Mouse (Mus musculus): ENCODE measurements around the gene Smim13. TPM values are rescaled to one million over a fixed set of nuclear protein-coding genes. Genes with fewer than 3 reads are reported as not detected.

Gene Smim13
- polyA plus RNA-seq, 1 experiment: 6.5 TPM

DNA sequence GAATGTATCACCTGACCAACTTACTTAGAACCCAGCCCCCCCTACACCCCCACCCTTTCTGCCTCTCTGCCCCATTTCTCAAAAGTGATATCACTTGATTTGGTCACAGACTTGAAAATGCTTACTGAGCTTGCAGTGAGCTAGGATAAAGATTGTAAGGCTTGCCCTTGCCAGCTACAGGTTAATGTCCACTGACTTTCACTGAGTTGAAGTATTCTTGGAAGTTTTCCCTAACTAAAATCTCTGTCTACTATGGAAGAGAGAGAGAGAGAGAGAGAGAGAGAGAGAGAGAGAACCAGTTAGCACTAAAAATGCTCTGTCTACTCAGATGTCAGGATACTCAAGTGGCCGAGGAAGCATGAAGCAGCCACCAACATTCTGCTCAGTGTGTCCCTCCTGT is 30.6 kb upstream of the Smim13 start:
- DNase-seq: no peak
- TF ChIP-seq POLR2A (IDR thresholded peaks at IDR 0.05; ENCODE audit: borderline replicate concordance, extremely low read depth, low read depth, low read length) (no peak), CTCF (IDR thresholded peaks at IDR 0.05; ENCODE audit: insufficient read depth, low read length) (no peak)
- no peak overlapping the region for H3K4me3 ChIP-seq (replicated peaks; ENCODE audit: extremely low read depth, low read depth, low read length)
- no peaks in the 10 kb centered on the region for H3K4me1 ChIP-seq (ENCODE audit: control insufficient read depth, insufficient read depth, low read length)
- 39% methylated on average over 1 of the region's 1 CpGs for WGBS

DNA sequence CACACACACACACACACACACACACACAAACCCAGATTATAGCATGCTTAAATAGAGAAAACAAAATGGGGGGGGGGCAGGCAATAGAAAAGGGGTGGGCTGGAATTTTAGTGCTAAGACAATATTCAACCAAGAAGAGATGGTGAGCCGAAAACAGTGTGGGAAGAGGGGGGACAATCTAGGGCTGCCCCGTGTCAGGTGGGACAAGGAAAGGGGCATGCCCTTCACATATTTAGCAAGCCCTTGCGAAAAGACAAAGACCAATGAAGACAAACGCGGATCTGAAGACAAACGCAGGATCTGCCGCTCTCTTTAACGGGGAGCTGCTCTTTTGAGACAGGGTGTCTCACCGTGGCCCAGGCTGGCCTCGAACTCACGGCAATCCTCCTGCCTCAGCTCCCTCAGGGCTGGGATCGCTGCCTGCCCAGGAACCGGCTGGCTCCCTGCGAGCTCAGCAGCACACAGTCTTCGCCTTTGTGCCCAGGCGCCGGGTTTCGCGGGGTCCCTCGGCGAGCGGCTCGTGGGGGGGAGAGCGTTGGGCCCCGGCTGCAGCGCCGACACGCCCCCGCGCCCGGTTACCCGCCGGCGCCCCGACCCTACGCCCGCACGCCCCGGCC is 29.8 kb upstream of the Smim13 start:
- Histone ChIP-seq H3K4me3 (replicated peaks; ENCODE audit: extremely low read depth, low read depth, low read length) (peak overlapping the region; percentile 10), H3K4me1 (ENCODE audit: control insufficient read depth, insufficient read depth, low read length) (no peaks in the 10 kb centered on the region)
- TF ChIP-seq CTCF (IDR thresholded peaks at IDR 0.05; ENCODE audit: insufficient read depth, low read length) (no peak), POLR2A (IDR thresholded peaks at IDR 0.05; ENCODE audit: borderline replicate concordance, extremely low read depth, low read depth, low read length) (no peak)
- DNase-seq: no peak
- 2% methylated on average over 39 of the region's 39 CpGs for WGBS

DNA sequence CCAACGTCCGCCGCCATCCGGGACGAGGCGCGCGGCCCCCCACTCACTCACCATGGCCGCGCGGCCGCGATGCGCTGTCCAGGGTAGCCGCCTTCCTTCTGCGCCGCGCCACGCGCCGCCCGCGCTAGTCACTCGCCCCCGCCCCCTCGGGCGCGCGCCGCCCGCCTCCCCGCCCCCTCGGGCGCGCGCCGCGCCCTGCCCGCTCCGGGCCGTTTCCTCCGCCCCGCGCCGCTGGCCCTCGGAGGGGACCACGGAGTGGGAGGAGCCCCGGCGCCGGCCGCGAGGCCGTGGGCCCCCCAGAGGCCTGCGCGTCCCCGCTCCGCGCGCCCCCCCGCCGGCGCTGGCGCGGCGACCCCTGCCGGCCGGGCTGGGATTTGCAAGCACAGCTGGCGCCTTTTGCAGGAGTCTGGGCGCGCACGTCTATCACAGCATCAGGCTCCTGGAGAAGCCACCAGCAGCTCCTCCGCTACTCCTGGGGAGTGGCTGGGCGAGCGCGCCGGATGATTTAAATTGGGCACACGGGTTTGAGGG is 29.3 kb upstream of the Smim13 start, which contains the start of gene Elovl2:
TSS of gene Elovl2 (minus strand) at position 102 of the 531 bp plus-strand sequence.
- peak within 1 kb of the TSS; percentile 36 for H3K4me3 ChIP-seq (replicated peaks; ENCODE audit: extremely low read depth, low read depth, low read length)
- WGBS: 3% methylated on average over 62 of the region's 77 CpGs
- TF ChIP-seq CTCF (IDR thresholded peaks at IDR 0.05; ENCODE audit: insufficient read depth, low read length): no peak
- no peak for TF ChIP-seq POLR2A (IDR thresholded peaks at IDR 0.05; ENCODE audit: borderline replicate concordance, extremely low read depth, low read depth, low read length)
- DNase-seq: peak; percentile 48
- no peaks in the 10 kb centered on the region for H3K4me1 ChIP-seq (ENCODE audit: control insufficient read depth, insufficient read depth, low read length)

DNA sequence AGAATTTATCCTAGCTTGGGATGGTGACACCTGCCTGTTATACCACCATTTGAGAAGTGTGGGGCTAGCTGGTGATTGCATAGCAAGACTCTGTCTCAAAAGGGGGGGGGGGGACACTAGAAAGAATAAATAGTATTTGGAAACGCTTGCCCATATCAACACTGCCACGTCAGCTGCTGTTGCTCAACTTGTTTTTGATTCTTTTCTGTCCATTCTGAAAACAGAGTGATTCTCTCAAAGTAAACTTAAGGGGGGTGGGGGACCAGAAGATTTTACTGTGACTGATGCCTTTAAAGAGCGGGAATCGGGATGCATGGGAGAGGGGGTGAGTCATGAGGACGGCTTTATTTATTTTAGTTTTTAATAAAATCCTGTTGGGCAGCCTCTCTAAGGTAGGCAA is 23.1 kb upstream of the Smim13 start:
- no peak for DNase-seq
- TF ChIP-seq POLR2A (IDR thresholded peaks at IDR 0.05; ENCODE audit: borderline replicate concordance, extremely low read depth, low read depth, low read length) (no peak), CTCF (IDR thresholded peaks at IDR 0.05; ENCODE audit: insufficient read depth, low read length) (no peak)
- 33% methylated on average over 5 of the region's 5 CpGs for WGBS
- H3K4me1 ChIP-seq (ENCODE audit: control insufficient read depth, insufficient read depth, low read length): no peaks in the 10 kb centered on the region
- no peak overlapping the region for H3K4me3 ChIP-seq (replicated peaks; ENCODE audit: extremely low read depth, low read depth, low read length)

DNA sequence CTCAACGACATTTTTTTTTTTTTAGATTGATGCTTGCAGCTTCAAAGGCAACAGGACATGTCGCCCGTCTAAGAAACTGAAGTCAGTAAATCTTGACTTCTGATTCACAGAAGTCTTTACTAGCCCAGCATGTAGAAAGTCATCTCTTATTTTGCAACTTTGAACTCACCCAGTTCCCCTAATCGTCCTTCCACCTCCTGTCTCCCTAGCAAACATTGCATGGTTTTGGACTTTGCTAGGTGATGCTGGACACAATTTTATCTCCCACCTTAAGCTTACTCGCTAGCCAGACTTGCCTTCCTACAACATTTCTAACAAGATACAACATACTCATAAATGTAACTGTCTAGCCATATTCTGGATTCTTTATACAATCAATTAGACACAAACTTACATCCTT is 21.6 kb upstream of the Smim13 start:
- Histone ChIP-seq H3K4me3 (replicated peaks; ENCODE audit: extremely low read depth, low read depth, low read length) (no peak overlapping the region), H3K4me1 (ENCODE audit: control insufficient read depth, insufficient read depth, low read length) (no peaks in the 10 kb centered on the region)
- TF ChIP-seq POLR2A (IDR thresholded peaks at IDR 0.05; ENCODE audit: borderline replicate concordance, extremely low read depth, low read depth, low read length) (no peak), CTCF (IDR thresholded peaks at IDR 0.05; ENCODE audit: insufficient read depth, low read length) (no peak)
- no peak for DNase-seq
- 81% methylated on average over 5 of the region's 5 CpGs for WGBS

DNA sequence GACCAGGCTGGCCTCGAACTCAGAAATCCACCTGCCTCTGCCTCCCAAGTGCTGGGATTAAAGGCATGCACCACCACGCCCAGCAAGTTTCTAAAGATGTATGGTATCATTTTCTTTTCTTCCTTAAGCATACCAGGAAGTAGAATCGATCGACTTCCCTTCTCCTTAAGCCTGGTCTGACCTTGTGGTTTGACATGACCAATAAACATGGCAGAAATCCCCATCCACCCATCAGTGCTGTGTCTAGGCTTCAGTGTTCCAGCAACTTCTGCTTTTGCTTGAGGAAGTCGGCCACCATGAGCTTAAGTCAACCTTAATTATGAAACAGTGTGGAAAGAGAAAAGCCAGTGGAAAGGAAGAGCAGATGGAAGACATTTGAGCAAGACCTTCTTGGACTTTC is 19.4 kb upstream of the Smim13 start:
- H3K4me3 ChIP-seq (replicated peaks; ENCODE audit: extremely low read depth, low read depth, low read length): no peak overlapping the region
- 76% methylated on average over 5 of the region's 5 CpGs for WGBS
- H3K4me1 ChIP-seq (ENCODE audit: control insufficient read depth, insufficient read depth, low read length): no peaks in the 10 kb centered on the region
- TF ChIP-seq CTCF (IDR thresholded peaks at IDR 0.05; ENCODE audit: insufficient read depth, low read length): no peak
- no peak for TF ChIP-seq POLR2A (IDR thresholded peaks at IDR 0.05; ENCODE audit: borderline replicate concordance, extremely low read depth, low read depth, low read length)
- no peak for DNase-seq

DNA sequence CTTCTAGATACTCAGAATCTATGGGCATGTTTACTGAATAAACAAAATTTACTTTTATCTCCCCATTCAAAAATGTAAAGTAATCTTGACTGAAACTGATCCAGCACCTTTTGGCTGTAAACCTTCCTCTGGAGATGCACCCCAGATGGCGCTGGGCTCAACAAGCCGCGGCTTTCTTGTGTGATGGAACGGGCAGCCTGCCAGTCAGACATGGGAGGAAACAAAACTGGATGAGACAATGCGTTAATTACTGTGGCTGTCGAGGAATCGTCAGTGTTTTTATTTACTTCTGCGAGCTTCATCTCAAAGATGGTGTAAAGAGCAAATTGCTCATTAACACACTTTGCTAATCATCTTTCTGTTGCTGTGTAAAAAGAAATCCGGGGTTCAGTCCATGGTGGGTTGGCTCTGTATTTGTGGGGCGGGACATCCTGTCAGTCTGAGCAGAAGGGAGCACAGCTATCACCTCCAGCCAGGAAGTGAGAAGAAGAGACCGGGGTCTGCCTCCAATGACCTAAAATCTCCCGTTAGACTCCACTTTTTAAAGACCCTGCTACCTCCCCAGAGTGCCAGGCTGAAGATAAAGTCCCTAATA is 18.2 kb upstream of the Smim13 start:
- no peak for TF ChIP-seq CTCF (IDR thresholded peaks at IDR 0.05; ENCODE audit: insufficient read depth, low read length)
- no peak for TF ChIP-seq POLR2A (IDR thresholded peaks at IDR 0.05; ENCODE audit: borderline replicate concordance, extremely low read depth, low read depth, low read length)
- 70% methylated on average over 12 of the region's 12 CpGs for WGBS
- Histone ChIP-seq H3K4me3 (replicated peaks; ENCODE audit: extremely low read depth, low read depth, low read length) (no peak overlapping the region), H3K4me1 (ENCODE audit: control insufficient read depth, insufficient read depth, low read length) (no peaks in the 10 kb centered on the region)
- no peak for DNase-seq

DNA sequence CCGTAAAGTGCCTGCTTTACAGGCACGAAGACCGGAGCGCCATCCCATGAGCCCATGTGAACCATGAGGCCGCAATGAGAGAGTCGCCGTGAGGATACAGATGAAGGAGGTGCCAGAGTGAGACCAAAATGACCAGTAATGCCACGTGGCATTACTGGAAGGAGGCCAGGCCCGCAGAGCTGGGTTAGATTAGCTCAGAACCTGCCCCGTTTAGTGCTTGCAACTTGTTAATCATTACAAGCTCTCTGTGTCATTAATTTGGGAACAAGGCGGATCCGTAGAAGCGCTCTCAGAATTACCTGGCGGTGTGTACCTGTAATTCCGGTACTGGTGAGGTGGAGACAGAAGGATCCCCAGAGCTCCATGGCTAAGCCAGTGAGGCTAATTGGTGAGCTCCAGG is 17.4 kb upstream of the Smim13 start:
- WGBS: 86% methylated on average over 15 of the region's 15 CpGs
- DNase-seq: no peak
- no peak for TF ChIP-seq POLR2A (IDR thresholded peaks at IDR 0.05; ENCODE audit: borderline replicate concordance, extremely low read depth, low read depth, low read length)
- TF ChIP-seq CTCF (IDR thresholded peaks at IDR 0.05; ENCODE audit: insufficient read depth, low read length): no peak
- no peaks in the 10 kb centered on the region for H3K4me1 ChIP-seq (ENCODE audit: control insufficient read depth, insufficient read depth, low read length)
- no peak overlapping the region for H3K4me3 ChIP-seq (replicated peaks; ENCODE audit: extremely low read depth, low read depth, low read length)

DNA sequence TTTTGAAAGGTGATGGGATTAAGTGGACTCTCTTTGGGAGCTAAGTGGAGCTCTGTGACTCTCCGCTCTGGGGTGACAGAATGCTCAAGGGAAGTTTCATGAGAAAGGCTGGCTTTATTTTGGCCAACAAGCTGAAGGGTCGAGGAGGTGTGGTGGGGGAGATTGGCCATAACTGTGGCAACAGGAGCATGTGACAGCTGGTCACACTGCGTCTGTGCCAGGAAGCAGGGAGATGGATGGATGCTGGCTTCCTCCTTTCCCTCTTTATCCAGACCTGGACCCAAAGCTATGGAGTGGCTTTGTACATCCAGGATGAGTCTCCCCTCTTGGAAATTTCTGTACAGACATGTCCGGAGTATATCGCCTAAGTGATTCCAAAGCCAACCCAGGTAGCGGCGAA is 16.4 kb upstream of the Smim13 start:
- 73% methylated on average over 7 of the region's 7 CpGs for WGBS
- TF ChIP-seq CTCF (IDR thresholded peaks at IDR 0.05; ENCODE audit: insufficient read depth, low read length): no peak
- no peak for TF ChIP-seq POLR2A (IDR thresholded peaks at IDR 0.05; ENCODE audit: borderline replicate concordance, extremely low read depth, low read depth, low read length)
- no peak for DNase-seq
- Histone ChIP-seq H3K4me1 (ENCODE audit: control insufficient read depth, insufficient read depth, low read length) (no peaks in the 10 kb centered on the region), H3K4me3 (replicated peaks; ENCODE audit: extremely low read depth, low read depth, low read length) (no peak overlapping the region)

DNA sequence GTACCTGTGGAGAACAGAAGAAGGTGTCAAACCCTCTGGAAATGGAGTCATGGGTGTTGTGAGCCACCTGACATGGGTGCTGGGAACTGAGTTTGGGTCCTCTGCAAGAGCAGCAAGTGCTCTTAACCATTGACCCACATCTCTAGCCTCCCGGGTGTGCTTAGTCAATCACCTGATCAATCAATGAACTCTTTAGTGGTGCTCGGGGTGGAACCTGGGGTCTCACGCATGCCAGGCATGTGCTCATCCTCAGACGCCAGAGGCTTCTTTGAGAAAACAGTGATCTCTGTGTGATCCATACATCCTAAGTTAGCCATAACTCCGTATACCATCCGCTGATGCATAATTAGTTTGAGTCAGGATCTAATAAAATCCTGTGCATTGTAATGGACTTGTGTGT is 14.5 kb upstream of the Smim13 start:
- WGBS: 88% methylated on average over 6 of the region's 6 CpGs
- TF ChIP-seq POLR2A (IDR thresholded peaks at IDR 0.05; ENCODE audit: borderline replicate concordance, extremely low read depth, low read depth, low read length) (no peak), CTCF (IDR thresholded peaks at IDR 0.05; ENCODE audit: insufficient read depth, low read length) (no peak)

More for the DNA sequence above, 14.5 kb upstream of the Smim13 start:
- DNase-seq: no peak
- H3K4me1 ChIP-seq (ENCODE audit: control insufficient read depth, insufficient read depth, low read length): no peaks in the 10 kb centered on the region
- H3K4me3 ChIP-seq (replicated peaks; ENCODE audit: extremely low read depth, low read depth, low read length): no peak overlapping the region

All from lung, adult 2 months (tissue).